Mouse (Mus musculus) erythroblast, adult 5-6 weeks (primary cell): ENCODE measurements around the gene Wdr20. TPM values are rescaled to one million over a fixed set of nuclear protein-coding genes. Genes with fewer than 3 reads are reported as not detected.
"Not testable (repeated sequence)": the region's sequence is repeated elsewhere in the genome, so short reads cannot be mapped to it uniquely, and the experiment has no call there.

Experiments
- ATAC-seq: replicated peaks from 2 replicates; pipeline ENCODE4 v1.8.0; 2016; ENCODE audit warnings: moderate number of reproducible peaks, mild to moderate bottlenecking, moderate TSS enrichment, inconsistent platforms; ENCODE audit not compliant: poor library complexity, low FRiP score, severe bottlenecking
- total RNA-seq, 2 experiments: library from RNA; stranded (forward) in 1 of 2; stranded (reverse) in 1 of 2; fragments of 150-400 nt in 1 of 2; fragments of 200-764, 138-1000 nt in 1 of 2; gene quantifications; 2 replicates each; pipeline versions ENCODE4 v1.2.3 to v1.2.4; 2015 to 2017; ENCODE audit warnings: low replicate concordance in 2 of 2

The Wdr20 gene
- total RNA-seq, 2 experiments from 2014 or later = 8.6 to 19.4 TPM

DNA sequence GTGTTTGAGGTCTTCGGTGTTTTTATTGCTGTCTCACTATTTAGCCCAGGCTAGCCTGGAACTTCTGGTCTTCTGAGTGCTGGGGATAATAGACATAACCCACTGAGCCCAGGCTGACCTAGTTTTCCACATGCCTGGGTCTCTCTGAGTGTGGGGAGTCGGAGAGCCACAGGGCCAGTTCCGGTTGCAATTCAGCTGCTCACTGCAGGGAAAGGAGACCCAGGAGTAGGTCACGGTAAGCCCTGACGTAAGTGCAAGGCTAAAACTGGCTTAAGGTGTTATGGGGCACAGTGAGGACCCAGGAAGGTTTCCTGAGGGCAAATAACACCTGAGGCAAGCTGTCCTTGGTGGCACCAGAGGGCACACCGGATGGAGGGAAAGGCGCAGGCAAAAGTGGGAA is 30.3 kb upstream of the Wdr20 start:
- ATAC-seq = no peak

DNA sequence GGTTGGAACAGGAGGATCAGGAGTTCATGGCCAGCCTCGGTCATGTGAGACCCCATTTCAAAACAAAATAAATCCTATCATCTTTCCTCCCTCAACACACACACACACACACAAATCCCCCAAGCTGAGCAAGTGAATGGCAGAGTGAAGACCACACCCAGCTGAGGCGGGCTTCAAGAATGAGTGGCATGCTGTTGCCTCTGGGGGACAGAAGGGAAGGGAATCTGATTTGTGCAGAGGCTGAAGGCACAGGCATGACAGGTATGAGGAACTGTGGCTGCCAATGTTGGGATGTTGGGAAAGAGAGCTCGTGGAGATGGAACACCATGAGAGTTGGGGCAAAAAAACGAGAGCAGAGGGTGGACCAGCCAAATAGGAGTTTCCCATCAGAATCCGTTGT is 26.5 kb upstream of the Wdr20 start:
- no peak for ATAC-seq

DNA sequence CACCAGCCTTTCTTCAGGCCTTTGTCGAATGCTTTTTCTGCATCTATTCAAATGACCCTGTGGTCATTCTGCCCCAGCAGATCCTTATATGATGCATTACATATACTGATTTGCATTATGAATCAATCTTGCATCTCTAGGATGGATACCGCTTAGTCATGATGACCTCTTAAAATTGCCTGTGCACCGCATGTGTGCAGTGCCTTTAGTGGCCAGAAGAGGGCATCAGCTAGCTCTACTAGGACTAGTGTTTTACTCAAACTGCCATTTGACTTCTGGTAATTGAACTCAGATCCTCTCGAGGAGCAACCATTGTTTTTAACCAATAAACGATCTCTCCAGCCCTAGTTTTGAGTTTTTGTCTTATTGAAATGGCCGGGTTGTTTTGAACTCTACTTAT is 24.0 kb upstream of the Wdr20 start:
- ATAC-seq = peak; percentile 63

DNA sequence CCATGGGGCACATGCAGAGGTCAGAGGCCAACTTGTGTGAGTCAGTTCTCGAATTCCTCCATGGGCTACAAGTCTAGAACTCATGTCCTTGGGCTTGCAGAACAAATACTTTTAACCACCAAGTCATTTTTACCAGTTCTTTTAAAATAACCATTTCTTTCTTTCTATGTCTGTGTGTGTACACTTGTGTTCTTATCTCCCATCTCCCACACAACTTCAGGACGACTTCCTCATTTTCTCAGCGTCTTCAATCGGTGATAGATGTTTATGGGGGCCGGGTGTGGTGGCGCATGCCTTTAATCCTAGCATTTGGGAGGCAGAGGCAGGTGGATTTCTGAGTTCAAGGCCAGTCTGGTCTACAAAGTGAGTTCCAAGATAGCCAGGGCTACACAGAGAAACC is 23.5 kb upstream of the Wdr20 start:
- no peak for ATAC-seq

DNA sequence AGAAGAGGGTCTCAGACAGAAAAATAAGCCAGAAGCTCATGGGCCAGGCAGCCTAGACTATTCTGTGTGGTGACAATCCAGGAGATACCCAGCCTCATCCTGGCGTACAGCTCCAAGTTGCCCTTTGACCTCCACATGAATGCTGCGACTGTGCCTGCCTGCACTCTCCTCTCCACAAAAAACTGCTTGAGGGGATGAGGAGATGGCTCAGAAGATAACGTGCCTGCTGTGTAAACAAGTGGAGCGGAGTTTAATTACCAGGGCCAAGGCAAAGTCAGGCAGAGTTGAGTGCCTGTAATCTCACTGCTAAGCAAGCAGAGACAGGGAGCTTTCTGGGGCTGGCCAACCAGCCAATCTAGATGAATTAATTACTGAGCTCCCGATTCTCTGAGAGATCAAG is 21.7 kb upstream of the Wdr20 start:
- ATAC-seq = no peak

DNA sequence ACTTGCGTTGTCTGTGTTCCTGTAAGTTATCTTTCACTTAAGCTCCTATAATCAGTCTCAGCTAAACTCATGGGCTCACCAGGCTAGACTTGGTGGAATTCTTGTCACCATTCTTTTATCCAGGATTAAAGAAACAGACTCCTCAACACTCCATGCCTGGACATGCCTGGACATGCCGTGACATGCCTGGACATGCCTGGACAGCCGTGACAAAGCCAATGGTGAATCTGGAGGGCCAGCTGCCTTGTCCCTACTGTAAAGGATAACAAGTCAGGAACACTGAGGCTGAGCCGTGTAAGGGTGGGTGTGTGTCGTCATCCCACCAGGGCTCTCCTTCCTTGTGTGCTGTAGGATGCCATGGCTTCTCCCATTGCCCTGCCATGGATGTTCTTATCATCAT is 12.7 kb upstream of the Wdr20 start:
- ATAC-seq = no peak

DNA sequence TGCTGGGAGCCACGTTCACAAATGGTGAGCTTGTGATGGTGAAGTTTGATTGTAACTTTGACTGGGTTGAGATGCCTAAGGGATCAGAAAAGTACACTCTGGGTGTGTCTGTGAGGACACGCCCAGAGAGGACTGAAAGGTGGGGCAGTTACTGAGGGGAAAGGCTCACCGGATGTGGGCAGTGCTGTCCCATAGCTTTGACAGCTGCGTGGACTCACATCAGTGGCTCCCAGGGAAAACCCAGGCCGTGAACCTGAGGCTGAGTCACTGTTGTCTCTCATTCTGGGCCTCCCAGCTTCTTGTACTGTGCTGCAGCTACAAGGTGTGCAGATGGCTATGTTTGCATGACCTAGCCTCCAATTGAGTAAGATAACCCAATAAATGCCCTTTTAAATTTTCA is 12.3 kb upstream of the Wdr20 start:
- ATAC-seq = no peak

DNA sequence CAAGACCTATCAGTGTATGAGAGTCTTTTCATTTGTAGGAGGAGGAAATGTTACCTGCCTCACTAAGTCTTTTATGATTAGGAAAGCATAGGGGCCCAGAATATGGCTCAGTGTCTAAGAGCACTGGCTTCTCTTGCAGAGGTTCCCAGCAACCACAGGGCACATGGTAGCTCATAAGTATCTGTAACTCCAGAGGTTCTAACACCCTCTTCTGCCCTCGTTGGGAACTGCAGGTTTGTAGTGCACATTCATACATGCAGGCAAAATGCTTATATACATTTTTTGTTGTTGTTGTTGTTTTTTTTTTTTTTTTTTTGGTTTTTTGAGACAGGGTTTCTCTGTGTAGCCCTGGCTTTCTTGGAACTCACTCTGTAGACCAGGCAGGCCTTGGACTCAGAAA is 11.3 kb upstream of the Wdr20 start:
- no peak for ATAC-seq

DNA sequence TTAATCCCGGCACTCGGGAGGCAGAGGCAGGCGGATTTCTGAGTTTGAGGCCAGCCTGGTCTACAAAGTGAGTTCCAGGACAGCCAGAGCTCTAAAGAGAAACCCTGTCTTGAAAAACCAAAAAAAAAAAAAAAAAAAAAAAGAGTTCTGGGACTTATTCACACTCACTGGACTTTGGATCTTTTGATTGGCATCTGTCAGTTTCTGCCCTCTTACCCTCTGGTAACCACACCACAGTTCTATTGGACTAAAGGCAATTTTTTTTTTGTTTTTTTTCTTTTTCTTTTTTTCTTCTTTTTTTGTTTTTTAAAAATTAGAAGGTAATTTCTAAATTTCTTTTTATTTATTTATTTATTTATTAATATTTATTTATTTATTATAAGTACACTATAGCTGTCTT is 4.5 kb upstream of the Wdr20 start:
- not testable (repeated sequence) for ATAC-seq

DNA sequence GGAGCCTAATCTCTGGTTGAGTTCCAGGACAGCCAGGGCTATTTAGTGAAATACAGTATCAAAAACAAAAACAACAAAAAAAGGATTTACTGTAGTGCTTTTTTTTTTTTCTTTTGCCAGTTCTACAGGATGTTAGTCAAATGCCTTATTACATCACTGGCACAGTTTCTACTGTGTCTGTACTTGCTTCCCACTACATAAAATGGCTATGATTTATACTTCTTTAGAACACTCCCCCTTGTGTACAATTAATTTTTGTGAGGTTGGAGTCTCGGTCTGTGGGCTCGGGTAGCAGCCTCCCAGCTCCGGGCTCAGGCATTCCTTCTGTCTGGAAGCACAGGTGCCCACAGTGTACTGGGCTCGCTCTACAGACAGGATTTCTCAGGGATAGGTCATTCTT is 1.1 kb upstream of the Wdr20 start:
- ATAC-seq = no peak

DNA sequence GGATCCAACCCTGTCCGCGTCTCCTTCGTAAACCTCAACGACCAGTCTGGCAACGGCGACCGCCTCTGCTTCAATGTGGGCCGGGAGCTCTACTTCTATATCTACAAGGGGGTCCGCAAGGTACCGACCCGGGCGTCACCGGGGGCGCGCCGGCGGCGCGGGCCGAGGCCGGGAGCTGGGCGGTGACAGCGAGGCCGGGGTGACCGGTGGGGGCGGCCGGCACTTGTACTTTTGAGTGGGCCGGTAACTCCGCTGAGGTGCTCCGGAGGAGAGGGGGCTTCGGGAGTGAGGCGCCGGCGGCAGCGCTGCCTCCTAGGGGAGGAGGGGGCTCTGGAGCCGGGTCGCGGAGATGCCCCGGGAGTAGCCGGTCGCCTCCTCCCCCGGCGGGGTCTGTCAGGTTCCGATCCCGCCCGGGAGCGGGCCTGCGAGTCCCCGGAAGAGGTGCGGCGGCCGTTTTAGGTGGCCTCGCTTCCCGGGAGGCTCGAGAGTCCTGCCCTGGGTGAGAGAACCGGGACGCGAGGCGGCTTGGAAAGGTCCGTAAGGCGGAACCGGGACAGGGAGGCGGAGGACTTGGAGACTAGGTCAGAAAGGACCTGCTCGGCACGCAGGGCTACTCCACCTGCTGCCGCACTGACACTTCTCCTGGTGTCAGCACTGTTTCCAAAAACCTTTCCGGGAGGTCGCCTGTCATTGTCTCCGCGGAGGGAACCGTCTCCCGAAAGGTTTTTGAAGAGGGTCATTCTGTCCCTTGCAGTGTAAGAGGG is 596 bp downstream of the Wdr20 start:
- peak; percentile 50 for ATAC-seq

DNA sequence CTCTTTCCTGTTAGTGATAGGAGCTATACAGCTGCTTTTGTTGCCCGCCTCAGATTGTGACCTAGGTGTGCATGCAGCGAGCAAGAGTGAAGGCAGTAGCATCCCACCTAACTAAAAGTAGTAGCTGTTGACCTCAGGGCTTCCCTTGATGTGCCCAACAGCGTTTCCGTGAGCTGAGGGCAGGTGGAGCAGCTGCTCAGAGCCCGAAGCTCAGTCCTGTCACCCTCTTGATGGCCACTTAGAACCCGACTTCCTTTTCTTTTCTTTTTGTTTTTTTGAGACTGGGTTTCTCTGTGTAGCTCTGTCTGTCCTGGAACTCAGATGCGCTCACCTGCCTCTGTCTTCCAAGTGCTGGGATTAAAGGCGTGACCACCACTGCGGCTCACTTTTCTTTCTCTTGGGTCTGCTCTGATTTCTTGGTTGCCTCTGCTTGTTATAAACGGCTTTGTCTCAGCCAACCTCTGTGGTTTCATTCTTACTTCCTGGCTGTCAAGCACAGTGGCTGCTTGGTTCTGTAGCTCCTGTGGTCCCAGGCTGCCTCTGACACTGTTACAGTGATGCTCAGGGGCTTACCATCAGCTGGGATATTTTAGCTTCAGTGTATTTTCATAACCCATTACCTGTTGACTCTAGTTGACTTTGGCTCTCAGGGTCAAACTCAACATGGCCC is 13.2 kb downstream of the Wdr20 start:
- ATAC-seq = no peak

DNA sequence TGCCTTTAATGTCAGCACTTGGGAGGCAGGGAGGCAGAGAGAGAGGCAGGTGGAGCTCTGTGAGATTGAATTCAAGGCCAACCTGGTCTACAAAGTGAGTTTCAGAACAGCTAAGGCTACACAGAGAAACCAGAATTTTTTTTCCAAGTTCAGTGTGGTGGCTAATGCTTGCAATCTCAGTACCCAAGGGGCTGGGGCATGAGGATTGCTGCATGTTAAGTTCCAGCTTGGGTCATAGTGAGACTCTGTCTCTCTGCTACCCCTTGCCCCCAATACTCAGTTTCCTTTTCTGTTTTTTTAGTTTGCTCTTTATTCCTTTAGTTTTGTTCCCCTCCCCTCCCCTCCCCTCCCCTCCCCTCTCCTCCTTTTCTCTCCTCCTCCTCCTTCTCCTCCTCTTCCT is 15.0 kb downstream of the Wdr20 start:
- ATAC-seq = no peak

DNA sequence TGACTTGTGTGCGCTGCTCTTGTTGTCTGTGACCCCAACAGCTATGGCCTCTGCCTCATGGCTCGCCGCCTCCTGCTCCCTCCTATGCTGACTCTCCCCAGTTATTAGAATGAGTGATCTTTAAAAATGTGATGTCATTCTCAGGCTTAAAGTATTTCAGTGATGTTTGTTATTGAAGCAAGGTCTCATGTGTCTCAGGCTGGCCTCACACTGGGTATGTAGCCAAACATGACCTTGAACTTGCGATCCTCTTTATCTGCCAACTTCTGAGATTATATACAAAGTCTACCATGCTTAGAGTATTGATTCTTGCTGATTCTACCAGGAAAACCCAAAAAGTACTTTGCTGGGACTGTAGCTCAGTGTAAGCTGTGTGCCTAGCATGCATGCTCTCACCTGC is 16.2 kb downstream of the Wdr20 start:
- ATAC-seq = no peak

DNA sequence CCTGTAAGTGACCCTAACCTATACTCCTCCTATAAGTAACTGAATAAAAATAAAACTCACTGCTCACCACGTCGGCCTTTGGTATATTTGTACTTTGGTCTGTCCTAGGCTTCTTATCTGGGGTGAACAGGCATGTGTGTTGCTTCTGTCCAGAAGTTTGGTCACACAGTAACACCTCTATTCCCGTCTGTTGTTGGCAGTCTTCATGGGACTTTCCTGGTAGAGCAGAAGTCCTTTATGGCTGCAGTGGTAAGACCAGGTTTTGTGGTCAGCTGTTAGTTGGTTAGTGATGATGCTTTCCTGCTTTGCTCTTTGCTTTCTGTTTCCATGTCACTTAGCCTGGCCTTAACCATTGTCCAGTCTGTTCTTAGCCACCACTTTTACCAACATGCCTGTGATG is 19.4 kb downstream of the Wdr20 start:
- peak; percentile 64 for ATAC-seq

DNA sequence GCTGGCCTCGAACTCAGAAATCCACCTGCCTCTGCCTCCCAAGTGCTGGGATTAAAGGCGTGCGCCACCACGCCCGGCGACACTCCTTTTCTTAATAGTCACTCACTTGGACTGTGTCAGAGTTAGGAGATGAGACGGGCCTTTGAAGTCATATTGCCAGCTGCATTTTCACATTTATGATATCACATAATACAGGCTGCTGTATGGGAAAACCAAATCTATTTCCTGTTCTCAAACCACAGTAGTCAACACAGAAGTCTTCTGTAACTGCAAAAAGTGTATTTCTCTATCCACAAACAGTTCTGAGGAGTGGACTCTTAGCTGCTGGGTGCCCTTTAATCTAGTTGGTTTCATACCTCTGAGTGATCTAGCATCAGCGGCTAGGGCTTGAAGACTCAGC is 21.2 kb downstream of the Wdr20 start:
- no peak for ATAC-seq

DNA sequence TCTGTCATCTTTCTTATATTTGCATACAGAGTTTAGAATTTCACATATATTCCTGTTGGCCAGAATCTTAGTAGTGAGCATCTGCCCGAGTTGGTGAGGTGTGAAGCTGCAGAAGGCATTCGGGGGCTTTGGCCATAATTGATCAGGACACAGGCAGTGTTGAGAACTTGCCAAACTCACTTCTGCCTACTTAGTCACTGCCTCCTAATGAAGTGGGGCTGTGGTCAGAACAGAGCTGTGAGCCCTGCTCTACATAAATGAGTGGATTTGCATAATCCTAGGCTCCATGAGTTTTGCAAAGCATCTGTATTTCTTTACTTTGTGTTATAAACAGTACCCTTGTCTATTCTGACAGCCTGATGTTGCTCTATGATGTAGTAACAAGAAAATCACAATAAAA is 24.6 kb downstream of the Wdr20 start:
- ATAC-seq = no peak

DNA sequence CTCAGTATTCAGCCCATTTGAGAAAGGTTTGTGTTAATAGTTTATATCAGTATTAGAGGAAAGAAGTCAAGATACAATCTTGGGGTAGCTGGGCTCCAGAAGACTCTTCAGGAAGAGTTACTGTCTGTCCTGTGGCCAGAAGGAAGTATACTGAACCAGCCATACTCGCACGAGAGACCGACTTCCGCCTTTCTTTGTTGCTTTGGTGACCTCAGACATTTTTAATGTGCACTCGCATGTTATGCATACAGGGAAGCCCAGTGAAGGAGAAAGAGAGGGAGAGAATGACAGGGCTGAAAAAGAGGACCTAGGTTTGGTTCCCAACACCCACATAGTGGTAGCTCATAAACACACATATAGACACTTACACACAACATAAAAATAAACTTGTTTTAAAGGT is 26.8 kb downstream of the Wdr20 start:
- no peak for ATAC-seq

DNA sequence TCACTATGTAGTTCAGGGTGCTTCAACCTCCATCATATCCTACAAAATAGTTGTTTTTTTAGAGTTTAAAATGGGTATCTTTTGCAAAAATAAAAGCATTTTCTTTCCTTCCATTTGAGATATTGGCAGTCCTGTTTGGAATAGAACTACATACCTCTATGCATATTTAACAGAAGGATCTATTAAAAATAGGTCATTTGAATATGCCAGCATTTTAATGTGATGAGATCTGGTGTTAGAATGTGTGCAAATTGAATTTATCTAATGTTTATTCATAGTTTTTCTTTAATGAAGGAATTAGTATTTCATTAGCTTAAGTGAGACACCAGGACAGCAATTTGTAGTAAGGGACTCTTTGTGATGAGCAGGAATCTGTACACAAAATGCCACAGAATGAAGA is 30.8 kb downstream of the Wdr20 start:
- ATAC-seq = no peak

DNA sequence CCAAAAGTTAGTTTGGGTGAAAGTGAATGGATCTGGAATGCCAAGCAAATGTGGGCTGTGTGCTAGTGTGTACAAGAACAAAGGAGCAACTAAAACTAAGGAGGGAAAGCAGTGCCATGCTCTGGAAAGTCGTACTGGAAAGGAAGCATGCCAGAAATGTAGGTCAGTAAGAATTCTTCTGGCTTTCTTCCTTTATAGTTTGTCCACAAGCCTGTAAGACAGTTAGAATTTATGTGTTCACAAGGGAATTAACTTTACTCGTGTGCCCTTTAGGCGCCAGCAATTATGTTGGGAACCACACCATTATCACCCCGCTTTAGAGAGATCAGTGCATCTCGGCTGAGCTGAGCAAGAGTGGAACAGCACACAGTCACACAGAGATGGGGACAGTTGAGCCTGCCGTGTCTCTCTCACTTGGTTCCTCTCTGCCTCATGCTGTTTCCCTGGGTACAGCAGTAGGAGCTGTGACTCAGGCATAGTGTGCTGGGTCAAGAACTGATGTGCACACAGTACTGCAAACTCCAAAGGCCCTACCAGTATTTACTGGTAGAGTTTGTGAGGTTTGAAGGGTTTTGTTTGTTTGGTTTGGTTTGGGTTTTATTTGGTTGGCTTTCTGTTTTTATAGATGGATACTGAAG is 32.0 kb downstream of the Wdr20 start:
- no peak for ATAC-seq

DNA sequence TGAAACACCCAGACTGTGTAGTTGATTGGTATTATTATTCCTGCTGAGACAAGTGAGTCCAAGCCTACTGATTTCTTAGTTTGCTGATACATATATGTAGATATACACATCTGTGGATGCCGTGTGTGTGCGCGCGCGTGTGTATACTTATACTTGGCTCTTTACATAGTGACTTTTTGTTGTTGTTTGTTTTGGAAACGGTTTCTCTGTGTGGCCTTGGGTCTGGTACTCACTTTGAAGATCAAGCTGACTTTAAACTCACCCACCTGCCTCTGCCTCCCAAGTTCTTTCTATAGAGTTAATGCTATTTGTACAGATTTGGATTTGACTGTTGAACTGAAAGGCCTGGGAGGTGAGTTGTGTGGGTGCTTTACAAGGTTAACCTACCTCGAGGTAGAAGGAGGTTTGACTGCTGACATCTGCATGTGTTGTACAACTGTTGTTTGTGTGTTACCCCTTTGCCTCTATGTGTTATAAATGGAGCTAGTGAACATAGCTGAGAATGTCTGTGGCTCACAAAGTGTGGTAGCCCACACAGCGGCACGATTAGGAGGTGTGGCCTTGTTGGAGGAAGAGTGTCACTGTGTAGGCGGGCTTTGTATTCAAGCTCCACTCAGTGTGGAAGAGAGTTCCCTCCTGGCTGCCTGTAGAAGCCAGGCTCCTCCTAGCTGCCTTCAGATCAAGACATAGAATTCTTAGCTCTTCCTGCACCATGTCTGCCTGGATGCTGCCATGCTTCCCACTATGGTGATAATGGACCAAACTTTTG is 32.9 kb downstream of the Wdr20 start:
- ATAC-seq = no peak
